Mouse (Mus musculus) heart, adult 9 months (tissue): Measurements from ENCODE around the gene Hras.

ENCODE experiments used
- DNase-seq, 2 experiments: peaks; one replicate each; pipeline ENCODE4 v3.0.0; 2022; ENCODE audit warnings: low spot score in 2 of 2

Hras gene

GRCm38 (mm10) chr7:141175068-141175467, 18.7 kb downstream of the Hras start:
- no peak for DNase-seq

GRCm38 (mm10) chr7:141173323-141173850, 20.4 kb downstream of the Hras start:
- DNase-seq = no peak

GRCm38 (mm10) chr7:141172116-141173006, 21.4 kb downstream of the Hras start, which contains the start of gene Rnh1:
Rnh1 (minus strand) TSS chr7:141172857.
- peak; percentile 93 for DNase-seq

GRCm38 (mm10) chr7:141169866-141170265, 23.9 kb downstream of the Hras start:
- DNase-seq = no peak

GRCm38 (mm10) chr7:141169300-141169699, 24.5 kb downstream of the Hras start:
- DNase-seq = no peak

GRCm38 (mm10) chr7:141168518-141168953, 25.3 kb downstream of the Hras start:
- DNase-seq = peak; percentile 78 to 81

GRCm38 (mm10) chr7:141167901-141168517, 25.8 kb downstream of the Hras start:
- peak; percentile 52 to 53 for DNase-seq

GRCm38 (mm10) chr7:141164850-141165249, 29.0 kb downstream of the Hras start:
- peak in 1 of 2 experiments; percentile 22 for DNase-seq

- no peak for DNase-seq
Measured at GRCm38 (mm10) chr7:141164397-141164796, 29.4 kb downstream of the Hras start.

GRCm38 (mm10) chr7:141155362-141155761, 38.4 kb downstream of the Hras start:
- DNase-seq = no peak

- no peak for DNase-seq
Measured at GRCm38 (mm10) chr7:141148639-141149038, 45.2 kb downstream of the Hras start.

- DNase-seq = no peak
Measured at GRCm38 (mm10) chr7:141147044-141147443, 46.8 kb downstream of the Hras start.

- DNase-seq = no peak
Measured at GRCm38 (mm10) chr7:141146043-141146595, 47.7 kb downstream of the Hras start.

GRCm38 (mm10) chr7:141145403-141145802, 48.4 kb downstream of the Hras start:
- no peak for DNase-seq

GRCm38 (mm10) chr7:141144650-141145049, 49.2 kb downstream of the Hras start:
- no peak for DNase-seq

- DNase-seq = no peak
Measured at GRCm38 (mm10) chr7:141143861-141144260, 49.9 kb downstream of the Hras start.

GRCm38 (mm10) chr7:141143112-141143511, 50.7 kb downstream of the Hras start:
- no peak for DNase-seq

- DNase-seq = no peak
Measured at GRCm38 (mm10) chr7:141141326-141141725, 52.5 kb downstream of the Hras start.
